Mouse (Mus musculus): ENCODE data around the gene Gm4836.
"Not testable (repeated sequence)": the region's sequence is repeated elsewhere in the genome, so short reads cannot be mapped to it uniquely, and the experiment has no call there.

Gm4836 gene

GRCm38 (mm10) chrX:28293532-28293931 lies at the start of gene Gm4836:
Gm4836 (minus strand) TSS chrX:28293632.
- DNase-seq (ENCODE audit: low read depth, low spot score) = not testable (repeated sequence)

Data from ZHBTc4 (cell line).